Mouse (Mus musculus) limb, embryonic 10.5 days (tissue): Measurements from ENCODE around the gene Adamts3. TPM values are rescaled to one million over a fixed set of nuclear protein-coding genes. Genes with fewer than 3 reads are reported as not detected.

Source experiments
- DNase-seq: peaks from one replicate; pipeline ENCODE4 v3.0.0-alpha.2; 2017; ENCODE audit warnings: low spot score
- H3K27ac ChIP-seq: fragments of 300-500 bp; sonication (generic); 2 replicates; pipeline ENCODE4 v1.5.1; 2016; ENCODE audit warnings: mild to moderate bottlenecking
- H3K27me3 ChIP-seq: fragments of 300-500 bp; sonication (generic); 2 replicates; pipeline ENCODE4 v1.6.1; 2016; ENCODE audit warnings: low read depth, mild to moderate bottlenecking; ENCODE audit not compliant: poor library complexity, severe bottlenecking
- H3K36me3 ChIP-seq: fragments of 300-500 bp; sonication (generic); 2 replicates; pipeline ENCODE4 v1.6.1; 2016; ENCODE audit warnings: mild to moderate bottlenecking, moderate library complexity
- H3K4me1 ChIP-seq: fragments of 300-500 bp; sonication (generic); 2 replicates; pipeline ENCODE4 v1.6.1; 2016
- H3K4me3 ChIP-seq: fragments of 300-500 bp; sonication (generic); 2 replicates; pipeline ENCODE4 v1.5.1; 2016; ENCODE audit warnings: mild to moderate bottlenecking, moderate library complexity
- H3K9me3 ChIP-seq: fragments of 300-500 bp; sonication (generic); replicated peaks from 2 replicates; pipeline ENCODE4 v1.6.1; 2016; ENCODE audit warnings: mild to moderate bottlenecking
- WGBS: fragments of 180-500 bp; shearing (Covaris S2); methylation state at CpG from one replicate; pipeline ENCODE4 v1.1.7; 2016; 5-methylcytosine and 5-hydroxymethylcytosine counted together
- polyA plus RNA-seq: library from polyadenylated mRNA; unstranded; fragments of >200 nt; fragmentation: Nextera tagmentation; extraction: Ambion mirVana; gene quantifications from 2 replicates; pipeline ENCODE4 v1.2.1, GENCODE M21; 2016

The Adamts3 gene
- polyA plus RNA-seq, 1 experiment from 2014 or later: 7.2 TPM

DNA sequence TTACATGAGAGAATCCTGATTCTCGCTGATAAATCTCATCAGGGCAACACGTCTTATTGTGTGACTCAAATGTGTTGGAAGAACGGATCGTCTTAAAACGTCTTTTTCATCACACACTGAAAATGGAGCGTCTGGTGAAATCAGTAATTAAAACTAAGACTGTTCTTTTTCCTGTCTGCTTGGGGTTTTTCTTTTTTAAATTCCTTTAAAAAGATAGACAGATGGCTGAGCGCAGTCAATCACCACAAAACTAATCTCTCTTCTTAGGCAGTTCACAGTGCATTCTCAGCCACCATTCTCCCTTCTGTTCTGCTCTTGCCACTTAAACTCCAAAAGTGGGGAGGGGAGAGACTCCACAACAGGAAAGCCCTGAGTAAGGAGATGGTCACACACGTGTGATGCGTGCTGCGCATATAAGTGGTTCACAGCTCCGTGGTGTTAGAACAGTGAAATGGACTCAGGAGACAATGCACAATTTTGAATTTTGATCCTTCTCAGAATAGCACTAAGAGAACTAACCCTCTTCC is 4.2 kb downstream of the Adamts3 start:
- WGBS: 78% methylated on average over 11 of the region's 11 CpGs
- no peaks in the 10 kb centered on the region for H3K9me3 ChIP-seq
- no peak overlapping the region for H3K4me3 ChIP-seq
- H3K27me3 ChIP-seq: no peaks in the 10 kb centered on the region
- no peak for DNase-seq
- peak overlapping the region; percentile 53; the same call in 1 of the 2 replicates for H3K27ac ChIP-seq
- H3K4me1 ChIP-seq: peaks cover 42% of the 10 kb centered on the region
- peaks cover 6% of the 10 kb centered on the region for H3K36me3 ChIP-seq

DNA sequence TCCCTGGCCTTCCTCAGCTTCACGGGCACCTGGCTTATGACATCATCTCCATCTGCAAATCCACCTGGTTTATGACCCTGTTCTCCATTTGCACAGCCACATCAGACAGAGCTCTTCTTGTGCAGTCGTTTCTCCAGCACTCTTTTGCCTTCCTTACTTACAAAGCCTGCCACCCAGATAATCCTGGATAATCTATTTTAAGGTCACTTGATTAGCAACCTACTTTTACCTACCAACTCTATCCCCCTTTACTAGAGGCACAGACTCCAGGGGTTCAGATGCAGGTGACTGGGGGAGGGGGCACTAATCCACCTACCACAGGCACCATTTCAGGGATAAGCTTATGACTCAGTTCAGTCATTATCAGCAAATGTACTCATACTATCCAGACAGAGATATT is 10.5 kb downstream of the Adamts3 start:
- no peaks in the 10 kb centered on the region for H3K9me3 ChIP-seq
- H3K27me3 ChIP-seq: no peaks in the 10 kb centered on the region
- no peak overlapping the region for H3K27ac ChIP-seq
- no peaks in the 10 kb centered on the region for H3K4me1 ChIP-seq
- no peaks in the 10 kb centered on the region for H3K36me3 ChIP-seq
- H3K4me3 ChIP-seq: no peak overlapping the region
- WGBS: 36% methylated on average over 2 of the region's 2 CpGs
- no peak for DNase-seq

DNA sequence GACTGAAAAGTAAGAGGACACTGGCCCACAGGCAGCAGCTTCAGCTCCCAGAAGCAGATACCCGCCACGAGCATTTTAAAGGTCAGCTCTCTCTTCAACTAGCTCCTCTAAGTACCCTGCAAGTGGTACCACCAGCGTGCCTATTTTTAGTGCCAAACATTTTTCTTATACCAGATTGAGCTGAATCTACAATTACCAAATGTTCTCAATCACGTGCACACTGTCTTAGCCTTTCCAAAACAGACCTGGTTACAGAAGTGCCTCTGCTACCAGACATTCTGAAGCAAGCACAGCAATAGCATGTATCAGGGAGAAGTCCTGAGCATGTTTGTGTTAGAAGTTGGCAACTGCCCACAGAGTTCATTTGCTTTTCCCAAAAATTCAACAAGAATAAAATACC is 23.5 kb downstream of the Adamts3 start:
- WGBS: 88% methylated on average over 4 of the region's 4 CpGs
- H3K4me1 ChIP-seq: no peaks in the 10 kb centered on the region
- no peak overlapping the region for H3K4me3 ChIP-seq
- no peak overlapping the region for H3K27ac ChIP-seq
- peaks cover 3% of the 10 kb centered on the region; the same call in 1 of the 2 replicates for H3K36me3 ChIP-seq
- DNase-seq: no peak
- H3K9me3 ChIP-seq: no peaks in the 10 kb centered on the region
- no peaks in the 10 kb centered on the region for H3K27me3 ChIP-seq

DNA sequence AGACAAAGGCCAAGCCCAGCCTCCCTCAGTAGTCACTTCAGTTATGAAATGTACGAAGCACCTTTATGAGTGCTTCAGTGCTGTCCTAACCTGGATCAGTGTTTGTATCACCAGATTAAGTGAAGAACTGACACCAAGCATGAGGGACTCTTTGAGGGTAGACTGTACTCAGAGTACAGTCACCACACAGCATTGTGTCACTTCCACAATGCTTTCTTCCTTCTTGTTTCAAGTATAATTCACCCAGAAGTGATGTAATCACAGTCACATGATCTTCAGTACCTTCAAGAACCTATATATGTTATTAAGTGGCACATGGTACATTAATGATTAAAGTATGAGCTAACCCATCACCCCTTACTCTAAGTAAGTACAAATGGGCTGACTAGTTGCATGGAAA is 24.3 kb downstream of the Adamts3 start:
- WGBS: 95% methylated on average over 1 of the region's 1 CpGs
- Histone ChIP-seq H3K36me3 (peaks cover 3% of the 10 kb centered on the region; the same call in 1 of the 2 replicates), H3K27ac (no peak overlapping the region), H3K9me3 (no peaks in the 10 kb centered on the region), H3K4me3 (no peak overlapping the region), H3K27me3 (no peaks in the 10 kb centered on the region), H3K4me1 (no peaks in the 10 kb centered on the region)
- no peak for DNase-seq

DNA sequence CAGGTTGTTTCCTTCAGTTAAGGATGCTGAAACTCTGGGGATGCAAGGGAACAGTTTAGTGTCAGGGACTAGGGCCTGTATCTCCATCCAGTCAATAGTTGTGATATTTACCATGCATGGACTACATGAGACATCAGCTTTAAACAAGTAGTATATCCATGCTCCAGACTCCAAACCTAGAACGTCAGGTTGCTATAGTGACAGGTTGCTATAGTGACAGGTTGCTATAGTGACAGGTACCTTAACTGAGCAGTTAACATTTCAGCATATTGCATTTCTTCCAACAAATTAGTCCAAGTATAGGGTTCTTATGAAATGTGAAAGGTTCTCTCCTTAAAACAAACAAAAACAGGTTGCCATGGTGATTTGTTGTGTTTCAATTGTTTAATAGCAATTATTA is 36.6 kb downstream of the Adamts3 start:
- H3K4me1 ChIP-seq: no peaks in the 10 kb centered on the region
- H3K27ac ChIP-seq: no peak overlapping the region
- WGBS: 73% methylated on average over 1 of the region's 1 CpGs
- H3K27me3 ChIP-seq: no peaks in the 10 kb centered on the region
- H3K36me3 ChIP-seq: no peaks in the 10 kb centered on the region
- no peak for DNase-seq
- H3K4me3 ChIP-seq: no peak overlapping the region
- no peaks in the 10 kb centered on the region for H3K9me3 ChIP-seq

DNA sequence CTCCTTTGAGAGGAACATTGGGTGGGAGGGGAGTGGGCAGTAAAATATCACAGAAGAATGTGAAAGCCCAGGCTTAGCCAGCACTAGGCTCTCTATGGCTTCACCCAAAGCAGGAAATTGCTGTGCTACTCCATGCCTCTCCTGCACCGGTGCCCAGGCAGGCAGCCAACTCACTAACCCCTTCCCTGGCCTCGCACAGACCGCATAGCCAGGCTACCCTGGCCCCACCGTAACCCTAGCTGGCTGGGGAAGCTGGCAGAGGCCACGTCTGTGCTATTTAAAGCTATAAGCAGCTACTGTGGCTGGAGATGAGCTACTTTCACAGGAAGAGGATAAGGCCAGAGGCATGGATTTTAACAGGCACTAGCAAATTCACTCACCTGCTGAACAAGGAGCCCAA is 38.8 kb downstream of the Adamts3 start:
- Histone ChIP-seq H3K27ac (no peak overlapping the region), H3K9me3 (no peaks in the 10 kb centered on the region), H3K4me1 (no peaks in the 10 kb centered on the region), H3K27me3 (no peaks in the 10 kb centered on the region), H3K36me3 (no peaks in the 10 kb centered on the region), H3K4me3 (no peak overlapping the region)
- 74% methylated on average over 5 of the region's 5 CpGs for WGBS
- no peak for DNase-seq

DNA sequence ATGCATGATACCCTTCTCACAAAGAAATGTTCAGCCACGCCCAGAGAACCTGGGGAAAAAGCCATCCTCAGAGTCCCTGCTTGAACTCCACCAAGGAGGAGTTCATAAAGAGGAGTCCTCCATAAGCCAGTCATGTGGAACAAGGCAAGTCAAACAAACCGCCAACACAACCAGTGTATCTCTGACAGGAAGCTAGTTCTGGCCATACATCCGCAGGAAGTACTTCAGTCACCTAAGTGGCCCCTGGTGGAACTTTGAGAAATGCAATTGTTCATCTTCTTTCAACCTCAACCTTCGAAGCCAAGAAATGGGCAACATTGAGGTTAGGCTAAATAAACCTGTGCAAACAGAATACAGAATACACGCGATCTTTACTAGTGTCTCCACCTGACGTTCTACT is 39.7 kb downstream of the Adamts3 start:
- H3K36me3 ChIP-seq: no peaks in the 10 kb centered on the region
- DNase-seq: no peak
- H3K27me3 ChIP-seq: no peaks in the 10 kb centered on the region
- no peak overlapping the region for H3K4me3 ChIP-seq
- 92% methylated on average over 7 of the region's 7 CpGs for WGBS
- H3K9me3 ChIP-seq: no peaks in the 10 kb centered on the region
- no peaks in the 10 kb centered on the region for H3K4me1 ChIP-seq
- no peak overlapping the region for H3K27ac ChIP-seq

DNA sequence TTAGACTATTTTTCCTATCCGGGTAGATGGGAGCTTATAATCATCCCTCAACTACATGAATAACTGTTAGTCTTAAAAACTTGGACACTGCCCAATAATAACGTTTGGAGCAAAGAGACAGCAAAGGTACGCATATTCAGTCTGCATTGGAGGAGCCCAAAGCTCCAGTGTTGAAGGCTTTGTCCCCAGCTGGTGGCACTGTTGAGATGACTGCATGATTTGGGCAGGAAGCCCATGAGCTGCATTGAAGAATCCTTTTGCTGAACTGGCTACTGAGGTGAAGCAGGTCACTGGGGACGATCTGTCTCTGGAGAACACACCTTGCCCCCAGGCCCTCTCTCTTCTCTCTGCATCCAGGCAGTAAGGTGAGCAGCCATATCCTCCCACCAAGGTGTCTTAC is 43.5 kb downstream of the Adamts3 start:
- Histone ChIP-seq H3K9me3 (no peaks in the 10 kb centered on the region), H3K36me3 (no peaks in the 10 kb centered on the region), H3K27ac (no peak overlapping the region), H3K4me3 (no peak overlapping the region), H3K4me1 (no peaks in the 10 kb centered on the region), H3K27me3 (no peaks in the 10 kb centered on the region)
- no peak for DNase-seq
- 90% methylated on average over 4 of the region's 4 CpGs for WGBS

DNA sequence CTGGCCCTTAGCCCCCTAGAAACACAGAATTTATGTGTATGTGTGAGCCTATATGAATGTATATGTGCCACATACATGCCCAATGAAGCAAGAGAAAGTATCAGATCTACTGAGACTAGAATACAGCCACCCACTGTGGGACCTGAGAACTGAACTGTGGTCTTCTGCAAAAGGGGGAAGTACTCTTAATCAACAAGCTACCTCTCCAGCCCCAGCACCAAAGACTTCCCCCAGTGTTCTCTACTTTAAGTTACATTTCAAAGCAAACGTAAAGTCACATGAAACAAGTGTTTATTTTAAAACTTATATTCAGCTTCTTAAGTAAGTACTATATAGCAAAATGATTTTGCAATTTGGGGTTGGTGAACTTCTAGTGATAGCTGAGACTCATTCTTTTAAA is 62.0 kb downstream of the Adamts3 start:
- Histone ChIP-seq H3K27ac (no peak overlapping the region), H3K27me3 (no peaks in the 10 kb centered on the region), H3K9me3 (no peaks in the 10 kb centered on the region), H3K4me1 (no peaks in the 10 kb centered on the region), H3K4me3 (no peak overlapping the region), H3K36me3 (no peaks in the 10 kb centered on the region)
- WGBS: 94% methylated on average over 1 of the region's 1 CpGs
- no peak for DNase-seq

DNA sequence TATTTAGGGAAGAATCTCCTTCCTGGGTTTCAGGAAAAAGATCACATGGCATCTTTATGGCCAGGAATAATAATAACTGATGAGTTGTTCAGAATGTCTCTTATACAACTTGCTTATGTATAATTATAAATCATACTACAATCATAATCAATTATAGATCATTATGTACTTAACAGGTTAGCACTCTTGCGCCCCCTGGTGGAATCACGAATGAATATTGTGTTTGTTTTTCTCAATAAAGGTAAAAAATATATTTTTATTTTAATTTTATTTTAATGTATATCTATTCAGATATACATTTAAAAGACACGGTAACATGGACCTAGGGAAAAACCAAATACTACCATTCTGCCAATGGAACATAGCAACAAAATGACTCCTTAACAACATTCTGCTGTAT is 63.6 kb downstream of the Adamts3 start:
- H3K27me3 ChIP-seq: no peaks in the 10 kb centered on the region

DNA sequence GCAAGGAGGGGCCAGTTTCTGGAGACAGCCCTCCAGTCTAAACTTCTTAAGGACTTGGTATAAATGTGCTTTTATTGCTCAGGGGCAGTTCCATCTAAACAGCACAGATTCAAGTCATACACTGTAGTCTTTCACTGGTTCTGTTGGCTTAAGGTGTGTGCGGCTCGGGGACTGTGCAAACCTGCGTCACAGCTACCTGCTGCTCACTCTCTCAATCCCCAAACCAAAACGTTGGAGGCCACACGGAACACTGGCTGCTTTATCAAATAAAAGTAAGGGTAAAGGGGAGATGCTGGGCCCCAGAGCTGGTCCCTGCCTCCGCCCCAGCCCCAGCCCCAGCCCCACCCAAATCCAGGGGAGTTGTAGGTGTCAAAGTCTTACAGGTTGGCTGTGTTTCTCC is 66.5 kb downstream of the Adamts3 start:
- WGBS: 91% methylated on average over 6 of the region's 6 CpGs
- Histone ChIP-seq H3K27me3 (no peaks in the 10 kb centered on the region), H3K4me3 (no peak overlapping the region), H3K27ac (no peak overlapping the region), H3K4me1 (no peaks in the 10 kb centered on the region), H3K9me3 (no peaks in the 10 kb centered on the region), H3K36me3 (no peaks in the 10 kb centered on the region)
- no peak for DNase-seq

More for the DNA sequence above, 63.6 kb downstream of the Adamts3 start:
- Histone ChIP-seq H3K36me3 (no peaks in the 10 kb centered on the region), H3K4me1 (no peaks in the 10 kb centered on the region), H3K9me3 (no peaks in the 10 kb centered on the region), H3K27ac (no peak overlapping the region), H3K4me3 (no peak overlapping the region)
- no peak for DNase-seq
- WGBS: 24% methylated on average over 3 of the region's 3 CpGs

DNA sequence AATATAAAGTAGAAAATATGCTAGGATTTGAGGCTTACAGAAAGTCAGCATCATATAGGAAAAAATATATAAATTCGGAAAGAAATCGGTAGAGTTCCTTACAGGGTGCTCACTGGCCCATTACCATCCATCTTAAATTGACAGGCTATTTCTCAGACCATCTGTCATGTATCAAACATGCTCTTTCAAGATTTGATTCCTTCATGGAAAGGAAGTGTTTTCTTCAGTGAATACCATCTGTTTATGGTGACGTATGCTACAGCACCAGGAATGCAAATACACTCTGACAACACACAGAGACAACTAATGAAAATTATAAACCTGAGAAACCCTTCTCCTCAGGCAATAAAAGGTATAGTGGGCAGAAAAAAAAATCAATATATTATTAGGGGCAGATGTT is 68.6 kb downstream of the Adamts3 start:
- no peak overlapping the region for H3K27ac ChIP-seq
- 94% methylated on average over 3 of the region's 3 CpGs for WGBS
- no peaks in the 10 kb centered on the region for H3K27me3 ChIP-seq
- no peaks in the 10 kb centered on the region for H3K36me3 ChIP-seq
- H3K4me3 ChIP-seq: no peak overlapping the region
- no peaks in the 10 kb centered on the region for H3K9me3 ChIP-seq
- DNase-seq: no peak
- no peaks in the 10 kb centered on the region for H3K4me1 ChIP-seq

DNA sequence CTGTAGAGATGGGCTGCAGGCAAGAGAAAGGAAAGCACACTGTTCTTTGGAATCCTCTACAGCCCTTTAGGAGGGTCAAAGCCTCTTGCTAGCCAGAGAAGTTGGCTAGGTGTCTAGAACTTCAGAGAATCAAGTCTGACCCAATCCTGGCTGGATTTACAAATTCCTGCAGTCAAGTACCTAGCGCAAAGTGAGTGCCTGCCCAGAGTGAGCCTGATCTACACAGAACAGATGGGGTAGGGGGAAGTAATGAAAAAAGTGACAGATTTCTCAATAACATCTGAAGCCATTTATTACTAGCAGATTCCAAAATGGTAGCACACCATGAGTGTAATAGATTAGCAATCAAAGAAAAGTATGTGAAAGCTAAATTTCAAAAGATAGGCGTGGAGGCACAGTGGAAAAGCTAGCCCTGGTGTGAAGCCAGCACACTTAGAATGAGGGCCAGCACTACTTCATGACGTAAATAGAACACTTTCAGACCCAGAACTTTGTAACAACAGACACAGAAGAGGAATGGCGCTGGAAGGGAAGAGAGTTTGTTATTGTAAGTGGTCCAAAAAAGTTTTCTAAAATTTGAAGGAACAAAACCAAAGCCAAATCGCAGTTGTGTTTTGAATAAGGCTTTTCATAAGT is 82.8 kb downstream of the Adamts3 start:
- no peaks in the 10 kb centered on the region for H3K4me1 ChIP-seq
- H3K27ac ChIP-seq: no peak overlapping the region
- H3K4me3 ChIP-seq: no peak overlapping the region
- WGBS: 90% methylated on average over 5 of the region's 5 CpGs
- no peaks in the 10 kb centered on the region for H3K27me3 ChIP-seq
- H3K36me3 ChIP-seq: no peaks in the 10 kb centered on the region
- no peaks in the 10 kb centered on the region for H3K9me3 ChIP-seq
- no peak for DNase-seq

DNA sequence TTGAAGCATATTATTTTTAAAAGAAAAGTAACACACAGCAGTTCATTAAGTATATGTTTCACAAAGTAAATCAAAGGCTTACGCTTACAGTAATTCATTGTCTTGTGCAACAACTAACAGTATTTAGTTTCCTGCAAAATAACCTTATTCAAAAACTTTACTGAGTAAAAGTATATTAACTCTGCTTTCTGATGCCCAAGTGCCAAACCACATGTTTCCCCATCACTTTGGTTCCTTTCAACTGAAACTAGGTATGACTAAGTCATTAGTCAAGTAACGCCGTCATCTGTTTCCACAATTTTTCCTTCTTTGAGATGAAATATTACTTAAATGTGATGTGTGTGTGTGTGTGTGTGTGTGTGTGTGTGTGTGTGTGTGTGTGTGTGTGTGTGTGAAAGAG is 89.4 kb downstream of the Adamts3 start:
- H3K36me3 ChIP-seq: no peaks in the 10 kb centered on the region
- H3K27ac ChIP-seq: no peak overlapping the region
- H3K4me3 ChIP-seq: no peak overlapping the region
- DNase-seq: no peak
- WGBS: 92% methylated on average over 3 of the region's 3 CpGs
- no peaks in the 10 kb centered on the region for H3K27me3 ChIP-seq
- H3K4me1 ChIP-seq: no peaks in the 10 kb centered on the region
- H3K9me3 ChIP-seq: no peaks in the 10 kb centered on the region
